Mouse (Mus musculus) monocyte, adult 2 months (primary cell): Measurements from ENCODE around the gene Adam1a.
A peak's percentile ranks its signal among the peaks of the same experiment; 100 is the strongest.

ENCODE experiments used
- DNase-seq, 2 experiments: peaks; one replicate each; pipeline ENCODE4 v3.0.0; 2022; ENCODE audit warnings: low spot score in 2 of 2, low read depth in 1 of 2

Gene Adam1a

GRCm38 (mm10) chr5:121503231-121503630, 42.1 kb downstream of the Adam1a start, which contains the start of gene Adam1b:
Adam1b (minus strand) TSS chr5:121503435.
- no peak for DNase-seq

- peak in 1 of 2 experiments; percentile 22 for DNase-seq
Observed at GRCm38 (mm10) chr5:121501424-121501996, 43.8 kb downstream of the Adam1a start.

GRCm38 (mm10) chr5:121500719-121501118, 44.6 kb downstream of the Adam1a start:
- no peak for DNase-seq

- no peak for DNase-seq
Observed at GRCm38 (mm10) chr5:121493305-121493704, 52.0 kb downstream of the Adam1a start.

GRCm38 (mm10) chr5:121484801-121485200, 60.5 kb downstream of the Adam1a start:
- no peak for DNase-seq

- no peak for DNase-seq
Observed at GRCm38 (mm10) chr5:121477680-121478079, 67.6 kb downstream of the Adam1a start.

GRCm38 (mm10) chr5:121476040-121476439, 69.2 kb downstream of the Adam1a start:
- DNase-seq: no peak

GRCm38 (mm10) chr5:121474610-121475009, 70.7 kb downstream of the Adam1a start:
- no peak for DNase-seq

GRCm38 (mm10) chr5:121472411-121472810, 72.9 kb downstream of the Adam1a start:
- DNase-seq: no peak

- DNase-seq: no peak
Observed at GRCm38 (mm10) chr5:121469566-121469965, 75.7 kb downstream of the Adam1a start.
